Comparison of ENCODE assay signal across 30 mouse cellular contexts in the genomic region with DNA sequence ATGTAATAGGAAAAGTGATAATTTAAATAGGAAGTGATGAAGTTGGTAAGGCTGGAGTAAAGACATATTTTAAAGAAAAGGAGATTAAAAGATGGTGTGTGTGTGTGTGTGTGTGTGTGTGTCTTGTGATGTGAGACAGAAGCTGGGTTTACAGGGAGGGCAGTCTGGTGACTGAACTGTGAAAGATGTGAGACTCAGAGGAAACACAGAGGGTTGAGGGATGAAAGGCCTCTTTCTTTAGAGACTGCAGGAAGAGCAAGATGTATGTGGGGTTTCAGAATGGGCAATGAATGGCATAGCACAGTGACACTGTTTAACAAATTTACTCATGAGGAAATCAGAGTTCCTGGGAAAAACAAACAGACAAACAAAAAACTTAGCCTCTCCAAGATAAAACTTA.
DNase-seq lines count a peak whose midpoint lies in the region; ATAC-seq lines count a peak whose summit lies in the region.
"Had no signal": no experiment of that assay in that cellular context is flagged by ENCODE, and none has a peak within 500 bp of the region (broad histone marks: within the 10 kb centered on the region; RNA-seq: fewer than 3 reads in every experiment).

No protein-coding gene starts in this region.

- H3K27me3 ChIP-seq in midbrain, embryonic 13.5 days = no peaks in the 10 kb centered on the region
- H3K27me3 ChIP-seq in midbrain, embryonic 16.5 days (ENCODE audit: control insufficient read depth, insufficient read depth, low read depth, low read length) = no peaks in the 10 kb centered on the region
- no peaks in the 10 kb centered on the region for H3K27me3 ChIP-seq in neural tube, embryonic 13.5 days
- no peaks in the 10 kb centered on the region for H3K27me3 ChIP-seq in neural tube, embryonic 14.5 days (ENCODE audit: control insufficient read depth, insufficient read depth, low read length)
- H3K27me3 ChIP-seq: CH12.LX; forebrain, embryonic 13.5 days; heart, embryonic 13.5 days; hindbrain, embryonic 12.5 days; hindbrain, embryonic 15.5 days; intestine, embryonic 15.5 days; Patski had no signal

- no peak overlapping the region for H3K4me2 ChIP-seq in midbrain, embryonic 13.5 days (replicated peaks)
- H3K4me2 ChIP-seq in midbrain, embryonic 16.5 days (ENCODE audit: low read length) = no peak overlapping the region
- no peak overlapping the region for H3K4me2 ChIP-seq in neural tube, embryonic 13.5 days
- H3K4me2 ChIP-seq in neural tube, embryonic 14.5 days (ENCODE audit: low read depth, low read length) = no peak overlapping the region
- H3K4me2 ChIP-seq: forebrain, embryonic 13.5 days; heart, embryonic 13.5 days; hindbrain, embryonic 12.5 days; hindbrain, embryonic 15.5 days; intestine, embryonic 15.5 days had no signal

- H3K27ac ChIP-seq in midbrain, embryonic 13.5 days = no peak overlapping the region
- H3K27ac ChIP-seq in midbrain, embryonic 16.5 days (ENCODE audit: low read length) = no peak overlapping the region
- H3K27ac ChIP-seq in neural tube, embryonic 13.5 days (replicated peaks) = no peak overlapping the region
- no peak overlapping the region for H3K27ac ChIP-seq in neural tube, embryonic 14.5 days (ENCODE audit: low read depth, low read length)
- H3K27ac ChIP-seq: forebrain, embryonic 10.5 days; forebrain, embryonic 13.5 days; gastrocnemius, adult 2 months; heart, embryonic 13.5 days; hindbrain, embryonic 12.5 days; hindbrain, embryonic 15.5 days; intestine, embryonic 15.5 days had no signal

- no peaks in the 10 kb centered on the region for H3K36me3 ChIP-seq in midbrain, embryonic 13.5 days
- H3K36me3 ChIP-seq in midbrain, embryonic 16.5 days (ENCODE audit: control insufficient read depth, insufficient read depth, low read length) = no peaks in the 10 kb centered on the region
- no peaks in the 10 kb centered on the region for H3K36me3 ChIP-seq in neural tube, embryonic 13.5 days
- no peaks in the 10 kb centered on the region for H3K36me3 ChIP-seq in neural tube, embryonic 14.5 days (ENCODE audit: control insufficient read depth, insufficient read depth, low read length)
- H3K36me3 ChIP-seq: forebrain, embryonic 10.5 days; G1E; heart, embryonic 13.5 days; hindbrain, embryonic 12.5 days; hindbrain, embryonic 15.5 days; intestine, embryonic 15.5 days had no signal

- 0 out of 2 replicates have a peak, but pooled peaks cover 3% of the 10 kb centered on the region for H3K4me1 ChIP-seq in midbrain, embryonic 13.5 days (replicated peaks)
- no peaks in the 10 kb centered on the region for H3K4me1 ChIP-seq in midbrain, embryonic 16.5 days (ENCODE audit: control insufficient read depth, insufficient read depth, low read length)
- H3K4me1 ChIP-seq in neural tube, embryonic 13.5 days (replicated peaks) = no peaks in the 10 kb centered on the region
- H3K4me1 ChIP-seq in neural tube, embryonic 14.5 days (ENCODE audit: control insufficient read depth, insufficient read depth, low read length) = no peaks in the 10 kb centered on the region
- H3K4me1 ChIP-seq: forebrain, embryonic 10.5 days; forebrain, embryonic 13.5 days; heart, embryonic 13.5 days; hindbrain, embryonic 12.5 days; hindbrain, embryonic 15.5 days; intestine, embryonic 15.5 days had no signal

- H3K9ac ChIP-seq in midbrain, embryonic 13.5 days (replicated peaks) = no peak overlapping the region
- no peak overlapping the region for H3K9ac ChIP-seq in midbrain, embryonic 16.5 days (ENCODE audit: low read depth, low read length)
- H3K9ac ChIP-seq in neural tube, embryonic 13.5 days = no peak overlapping the region
- H3K9ac ChIP-seq in neural tube, embryonic 14.5 days (replicated peaks; ENCODE audit: low read depth, low read length) = no peak overlapping the region
- H3K9ac ChIP-seq: forebrain, embryonic 13.5 days; heart, embryonic 13.5 days; hindbrain, embryonic 12.5 days; hindbrain, embryonic 15.5 days; intestine, embryonic 15.5 days had no signal

- H3K4me3 ChIP-seq in midbrain, embryonic 13.5 days (replicated peaks) = no peak overlapping the region
- no peak overlapping the region for H3K4me3 ChIP-seq in midbrain, embryonic 16.5 days (ENCODE audit: low read depth, low read length)
- H3K4me3 ChIP-seq in neural tube, embryonic 13.5 days = no peak overlapping the region
- H3K4me3 ChIP-seq in neural tube, embryonic 14.5 days (ENCODE audit: low read depth, low read length) = no peak overlapping the region
- H3K4me3 ChIP-seq: forebrain, embryonic 10.5 days; forebrain, embryonic 13.5 days; gastrocnemius, adult 2 months; heart, embryonic 13.5 days; hindbrain, embryonic 12.5 days; hindbrain, embryonic 15.5 days; intestine, embryonic 15.5 days had no signal

- peak; percentile 37; the same call in 1 of the 2 replicates for ATAC-seq in midbrain, embryonic 13.5 days
- no peak for ATAC-seq in midbrain, embryonic 16.5 days
- 0 out of 2 replicates have a peak, but pooled peaks have one; percentile 23 for ATAC-seq in neural tube, embryonic 13.5 days (ENCODE audit: low read depth)
- ATAC-seq in neural tube, embryonic 14.5 days (ENCODE audit: low read depth) = peak; percentile 51; the same call in 1 of the 2 replicates
- ATAC-seq: forebrain, embryonic 13.5 days; forebrain, embryonic 16.5 days; intestine, embryonic 15.5 days; Patski had no signal

- no peaks in the 10 kb centered on the region for H3K9me3 ChIP-seq in midbrain, embryonic 13.5 days
- no peaks in the 10 kb centered on the region for H3K9me3 ChIP-seq in midbrain, embryonic 16.5 days (replicated peaks; ENCODE audit: control insufficient read depth, low read length, poor library complexity, severe bottlenecking)
- no peaks in the 10 kb centered on the region for H3K9me3 ChIP-seq in neural tube, embryonic 13.5 days
- no peaks in the 10 kb centered on the region for H3K9me3 ChIP-seq in neural tube, embryonic 14.5 days (ENCODE audit: control insufficient read depth, low read length)
- H3K9me3 ChIP-seq: forebrain, embryonic 10.5 days; forebrain, embryonic 13.5 days; heart, embryonic 13.5 days; hindbrain, embryonic 12.5 days; hindbrain, embryonic 15.5 days; intestine, embryonic 15.5 days had no signal

- peak; percentile 23 for DNase-seq in embryo, embryonic 10.5 days (ENCODE audit: low spot score)
- no peak for DNase-seq in embryo, embryonic 9.5 days (ENCODE audit: extremely low spot score)
- no peak for DNase-seq in neural tube, embryonic 10.5 days (ENCODE audit: extremely low spot score, low spot score)
- DNase-seq in gastrocnemius, adult 8-10 months (ENCODE audit: low spot score in 2 of 2) = no peak
- DNase-seq: adrenal gland, postnatal 10 days; adrenal gland, postnatal 36 days; B cell, adult 2 months; cerebellum, adult 11-12 months; cerebellum, adult 9-10 months; cerebellum, postnatal 25 days; embryo, embryonic 11 days; gastrocnemius, adult 2 months; gastrocnemius, postnatal 25 days; heart, adult 18-20 months; heart, postnatal 14 days; heart, postnatal 4 days had no signal
